In the genomic region with DNA sequence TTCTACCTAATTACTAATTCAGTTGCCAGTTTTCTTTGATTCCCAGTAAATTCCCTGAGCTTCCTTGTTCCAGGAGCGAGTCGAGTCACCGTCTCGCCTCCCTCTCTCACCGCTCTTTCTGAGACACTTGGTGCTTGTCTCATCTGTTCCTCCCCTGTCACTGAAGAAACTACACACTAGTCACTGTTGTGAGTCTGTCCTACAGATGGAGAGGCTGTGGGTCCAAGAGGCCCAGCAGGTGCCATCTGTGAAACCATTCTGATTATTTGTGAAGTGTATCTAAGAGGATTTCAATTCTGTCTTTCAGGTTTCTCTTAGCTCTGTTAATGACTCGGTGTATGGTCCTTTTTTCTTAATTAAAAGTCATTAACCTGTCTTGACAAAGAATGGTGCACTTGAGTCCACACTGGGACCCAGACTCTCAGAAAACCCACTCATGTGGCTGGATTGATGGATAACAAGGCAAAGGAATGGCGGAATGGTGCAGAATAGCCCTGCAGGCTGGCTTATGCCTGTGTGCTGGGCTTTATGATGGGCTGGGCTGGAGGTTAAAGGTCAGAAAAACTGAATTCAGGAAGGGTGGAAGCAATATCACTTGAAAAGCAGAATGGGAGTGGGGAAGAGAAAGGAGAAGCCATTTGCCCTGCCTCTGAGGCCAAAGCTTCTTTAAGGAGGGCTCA, we compare ENCODE assay signal across 13 mouse cellular contexts.
DNase-seq lines count a peak whose midpoint lies in the region; ATAC-seq and TF ChIP-seq lines count a peak whose summit lies in the region.
"Had no signal": no experiment of that assay in that cellular context is flagged by ENCODE, and none has a peak within 500 bp of the region (broad histone marks: within the 10 kb centered on the region; RNA-seq: fewer than 3 reads in every experiment).

No protein-coding gene starts in this region.

- TF ChIP-seq CTCF in liver, postnatal 0 days (IDR thresholded peaks at IDR 0.05; ENCODE audit: low read depth) = no peak

- H3K4me3 ChIP-seq in forebrain, embryonic 13.5 days = no peak overlapping the region
- H3K4me3 ChIP-seq in midbrain, embryonic 11.5 days (ENCODE audit: low read depth, low read length) = no peak overlapping the region
- H3K4me3 ChIP-seq in liver, postnatal 0 days (ENCODE audit: low read depth, low read length) = no peak overlapping the region
- H3K4me3 ChIP-seq: heart, embryonic 13.5 days had no signal

- H3K9me3 ChIP-seq in forebrain, embryonic 13.5 days (replicated peaks) = no peaks in the 10 kb centered on the region
- H3K9me3 ChIP-seq in midbrain, embryonic 11.5 days (ENCODE audit: control insufficient read depth, low read length) = no peaks in the 10 kb centered on the region
- H3K9me3 ChIP-seq in liver, postnatal 0 days (ENCODE audit: low read length) = no peaks in the 10 kb centered on the region
- H3K9me3 ChIP-seq: heart, embryonic 13.5 days had no signal

- DNase-seq in cerebellum, adult 8-10 months = peak; percentile 29
- DNase-seq in cerebellum, postnatal 36 days = no peak
- DNase-seq in brain, adult 2 months (ENCODE audit: low read depth, low spot score) = peak; percentile 53
- no peak for DNase-seq in midbrain, embryonic 11.5 days (ENCODE audit: low spot score, missing footprints)
- no peak for DNase-seq in kidney, postnatal 4 days
- DNase-seq in liver = no peak
- no peak for DNase-seq in liver, postnatal 0 days
- DNase-seq: gastrocnemius, postnatal 25 days; lung, postnatal 14 days; thymus, postnatal 4 days had no signal

- H3K27me3 ChIP-seq in forebrain, embryonic 13.5 days = no peaks in the 10 kb centered on the region
- no peaks in the 10 kb centered on the region for H3K27me3 ChIP-seq in midbrain, embryonic 11.5 days (ENCODE audit: control insufficient read depth, insufficient read depth, low read length)
- no peaks in the 10 kb centered on the region for H3K27me3 ChIP-seq in liver, postnatal 0 days (ENCODE audit: insufficient read depth, low read length)
- H3K27me3 ChIP-seq: heart, embryonic 13.5 days had no signal

- H3K4me2 ChIP-seq in forebrain, embryonic 13.5 days = no peak overlapping the region
- no peak overlapping the region for H3K4me2 ChIP-seq in midbrain, embryonic 11.5 days
- no peak overlapping the region for H3K4me2 ChIP-seq in liver, postnatal 0 days (ENCODE audit: low read depth, low read length)
- H3K4me2 ChIP-seq: heart, embryonic 13.5 days; liver, embryonic 11.5 days had no signal

- H3K4me1 ChIP-seq in forebrain, embryonic 13.5 days = peaks cover 18% of the 10 kb centered on the region
- H3K4me1 ChIP-seq in midbrain, embryonic 11.5 days (ENCODE audit: control insufficient read depth, insufficient read depth, low read length) = peaks cover 12% of the 10 kb centered on the region
- no peaks in the 10 kb centered on the region for H3K4me1 ChIP-seq in liver, postnatal 0 days (ENCODE audit: insufficient read depth)

- no peak for TF ChIP-seq EP300 in liver, postnatal 0 days (IDR thresholded peaks at IDR 0.05; ENCODE audit: low read depth)

- H3K9ac ChIP-seq in forebrain, embryonic 13.5 days = no peak overlapping the region
- no peak overlapping the region for H3K9ac ChIP-seq in midbrain, embryonic 11.5 days (ENCODE audit: low read length)
- no peak overlapping the region for H3K9ac ChIP-seq in liver, postnatal 0 days (replicated peaks)
- H3K9ac ChIP-seq: heart, embryonic 13.5 days had no signal

- ATAC-seq in forebrain, embryonic 13.5 days = peak; percentile 57
- peak; percentile 57 for ATAC-seq in midbrain, embryonic 11.5 days (ENCODE audit: low FRiP score)
- no peak for ATAC-seq in liver, postnatal 0 days

- H3K27ac ChIP-seq in forebrain, embryonic 13.5 days = peak overlapping the region; percentile 58
- H3K27ac ChIP-seq in midbrain, embryonic 11.5 days (ENCODE audit: low read depth, low read length) = peak overlapping the region; percentile 7
- H3K27ac ChIP-seq in liver, postnatal 0 days (ENCODE audit: low read depth) = no peak overlapping the region
- H3K27ac ChIP-seq: heart, embryonic 13.5 days had no signal

- no peaks in the 10 kb centered on the region for H3K36me3 ChIP-seq in forebrain, embryonic 13.5 days (ENCODE audit: poor library complexity, severe bottlenecking)
- no peaks in the 10 kb centered on the region for H3K36me3 ChIP-seq in midbrain, embryonic 11.5 days (ENCODE audit: control insufficient read depth, insufficient read depth, low read length)
- H3K36me3 ChIP-seq in liver, postnatal 0 days (replicated peaks; ENCODE audit: insufficient read depth, low read length) = no peaks in the 10 kb centered on the region
- H3K36me3 ChIP-seq: heart, embryonic 13.5 days had no signal

- WGBS in forebrain, embryonic 13.5 days = 29% methylated on average over 7 of the region's 7 CpGs
- WGBS in midbrain, embryonic 11.5 days = 49% methylated on average over 7 of the region's 7 CpGs
- 86% methylated on average over 7 of the region's 7 CpGs for WGBS in liver, postnatal 0 days (ENCODE audit: insufficient replicate concordance)

Comparison
In these comparisons a context has a peak if more than half of its experiments do, and no peak if none do; other contexts are left out.
1. DNase-seq: peak in cerebellum, adult 8-10 months (single experiment) and brain, adult 2 months (single experiment); none in cerebellum, postnatal 36 days (0 of 2), midbrain, embryonic 11.5 days (single experiment), kidney, postnatal 4 days (0 of 2), liver (single experiment) and liver, postnatal 0 days (single experiment).